Mouse (Mus musculus): Measurements from ENCODE around the gene Dnah2.
"Not testable (repeated sequence)": the region's sequence is repeated elsewhere in the genome, so short reads cannot be mapped to it uniquely, and the experiment has no call there.

Dnah2 gene

DNA sequence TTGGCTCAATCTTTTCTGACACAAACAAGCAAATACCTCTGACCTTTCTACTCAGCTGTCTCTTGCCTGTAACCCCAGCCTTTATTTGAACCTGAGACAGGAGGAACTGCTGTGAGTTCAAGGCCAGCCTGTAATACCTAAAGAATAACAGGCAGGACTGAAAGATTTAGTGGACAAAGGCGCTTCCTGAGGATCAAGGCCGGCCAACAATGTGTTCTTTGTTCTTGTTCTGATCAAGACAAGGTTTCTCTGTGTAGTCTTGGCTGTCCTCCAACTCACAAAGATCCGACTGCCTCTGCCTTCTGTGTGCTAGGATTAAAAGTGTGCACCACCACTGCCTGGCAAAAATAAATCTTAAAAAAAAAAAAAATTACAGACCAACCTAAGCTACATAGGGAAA, 15.5 kb upstream of the Dnah2 start:
- in situ Hi-C loops (cut with MboI, MseI) = no loop called here

DNA sequence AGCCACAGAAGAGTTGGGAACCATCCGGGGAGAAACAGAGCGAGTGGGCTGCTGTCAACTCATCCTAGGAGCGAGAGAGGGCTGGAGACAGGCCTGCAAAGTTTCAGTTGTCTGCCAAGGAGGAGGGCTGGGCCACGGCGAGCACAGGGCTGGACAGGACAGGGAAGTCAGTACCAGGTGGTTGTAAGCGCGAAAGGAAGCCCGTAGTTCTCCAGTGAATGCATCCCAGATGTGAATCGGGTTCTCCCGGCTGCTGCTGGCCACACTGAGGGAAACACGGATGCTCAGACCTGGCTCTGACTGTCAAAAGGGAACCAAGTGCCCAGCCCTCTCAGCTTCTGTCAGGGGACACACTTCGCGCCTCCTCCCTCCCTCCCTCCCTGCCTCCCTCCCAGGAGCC, 14.5 kb upstream of the Dnah2 start:
- in situ Hi-C loops (cut with MboI, MseI) = no loop called here

DNA sequence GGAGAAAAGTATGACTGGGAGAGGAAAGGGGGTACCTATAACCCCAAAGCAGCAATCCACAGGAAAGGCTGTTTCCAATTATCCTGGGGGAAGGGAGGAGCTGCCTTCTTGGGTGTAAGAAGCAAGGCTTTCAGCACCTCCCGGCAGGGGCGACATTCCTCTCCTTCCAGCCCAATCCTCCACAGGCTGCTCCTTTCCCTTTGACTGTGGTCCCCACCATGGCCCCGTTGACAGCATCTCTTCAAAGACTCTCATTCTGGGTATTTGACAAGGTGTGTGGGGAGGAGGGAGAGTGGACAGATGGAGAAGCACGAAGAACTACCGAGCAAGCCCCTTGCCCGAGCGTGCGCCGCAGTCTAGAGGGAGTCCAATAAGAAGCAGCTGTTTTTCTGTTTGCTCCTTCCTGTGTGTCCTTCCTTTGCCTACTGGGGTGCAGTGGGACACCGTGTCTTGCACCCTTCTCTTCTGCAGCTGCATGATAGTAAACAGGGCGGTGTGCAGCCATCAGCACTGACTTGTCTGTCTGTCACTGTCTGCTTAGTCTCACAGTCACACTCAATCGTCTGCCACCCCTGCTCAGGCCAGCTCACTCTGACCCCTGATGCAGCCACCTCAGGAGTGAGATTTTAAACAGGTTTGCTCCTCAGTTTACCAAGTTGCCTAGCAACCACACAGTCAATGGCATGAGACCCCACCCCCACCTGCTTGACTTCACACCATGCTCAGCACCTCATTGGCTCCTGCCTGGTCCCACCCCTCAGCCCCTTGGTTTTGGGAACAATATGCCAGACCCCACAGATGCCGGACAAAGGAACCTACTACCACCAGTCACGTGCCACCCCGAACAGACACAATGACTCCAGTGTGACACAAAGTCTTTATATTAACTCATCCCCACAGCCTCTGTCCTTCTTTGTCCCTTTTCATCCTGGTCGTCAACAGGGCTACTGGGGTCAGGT, 12.3 kb upstream of the Dnah2 start:
- in situ Hi-C loops (cut with MboI, MseI) = no loop called here

DNA sequence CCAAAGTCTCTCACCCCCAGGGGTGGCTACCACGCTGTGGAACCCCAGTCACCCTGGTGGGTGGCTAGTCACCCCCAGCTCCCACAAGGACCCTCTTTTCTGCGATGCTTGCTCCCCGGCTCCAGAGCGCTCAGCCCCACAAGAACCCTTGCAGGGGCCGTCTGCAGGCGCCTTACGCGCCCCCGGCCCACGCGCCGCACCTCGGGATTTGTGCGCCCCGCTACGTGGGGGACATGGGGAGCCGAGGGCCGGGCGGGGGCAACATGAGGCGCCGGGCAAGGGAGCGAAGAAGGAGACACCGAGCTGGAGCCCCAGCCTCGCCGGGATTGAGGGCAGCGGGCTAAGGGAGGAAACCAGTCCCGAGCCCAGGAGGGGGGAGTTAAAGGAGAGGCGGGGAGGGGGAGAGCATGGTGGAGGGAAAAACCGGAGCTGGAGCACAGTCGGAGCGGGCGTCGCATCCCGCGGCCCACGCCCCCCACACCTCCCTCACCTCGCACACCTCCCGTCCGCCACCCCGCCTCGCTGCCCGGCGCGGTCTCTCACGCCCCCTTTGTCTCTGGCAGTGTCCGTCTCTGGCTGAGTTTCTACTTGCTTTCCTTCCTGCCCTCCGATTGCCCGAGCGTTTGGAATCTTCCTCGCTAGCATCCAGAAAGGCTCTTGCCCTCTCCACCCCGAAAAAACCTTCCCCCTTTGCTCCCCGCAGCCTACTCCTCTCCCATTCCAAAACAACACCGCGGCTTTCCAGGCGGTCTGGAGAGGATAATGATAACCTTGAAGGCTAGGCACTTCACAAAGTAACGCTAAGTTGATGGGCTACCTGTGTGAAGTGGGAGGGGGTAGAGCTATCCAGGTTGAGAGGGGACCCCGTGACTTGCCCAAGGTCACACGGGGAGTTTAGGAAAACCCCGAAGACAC, 11.2 kb upstream of the Dnah2 start, which contains the start of gene Efnb3:
Efnb3 (minus strand) TSS at position 355 of the 915 bp plus-strand sequence.
- in situ Hi-C loops (cut with MboI, MseI) = no loop called here

DNA sequence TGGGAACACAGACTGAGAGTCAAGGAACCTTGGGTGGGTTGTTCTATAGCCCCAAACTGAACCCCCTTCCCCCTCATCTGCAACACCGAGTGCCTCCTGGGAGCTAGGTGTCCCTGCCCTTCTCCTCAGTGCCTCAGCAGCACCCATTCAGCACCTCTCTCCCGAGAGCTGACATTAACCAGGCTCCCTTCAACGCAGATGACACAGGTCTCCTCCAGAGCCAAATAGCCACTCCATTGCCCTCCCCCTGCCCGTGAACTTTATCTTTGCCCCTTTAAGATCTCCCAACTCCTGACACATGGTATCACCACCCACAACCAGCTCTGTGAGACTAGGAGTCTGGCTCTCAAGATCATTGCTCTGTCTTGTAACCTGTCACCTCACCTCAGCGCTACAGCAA, 10.3 kb upstream of the Dnah2 start:
- in situ Hi-C loops (cut with MboI, MseI) = no loop called here

DNA sequence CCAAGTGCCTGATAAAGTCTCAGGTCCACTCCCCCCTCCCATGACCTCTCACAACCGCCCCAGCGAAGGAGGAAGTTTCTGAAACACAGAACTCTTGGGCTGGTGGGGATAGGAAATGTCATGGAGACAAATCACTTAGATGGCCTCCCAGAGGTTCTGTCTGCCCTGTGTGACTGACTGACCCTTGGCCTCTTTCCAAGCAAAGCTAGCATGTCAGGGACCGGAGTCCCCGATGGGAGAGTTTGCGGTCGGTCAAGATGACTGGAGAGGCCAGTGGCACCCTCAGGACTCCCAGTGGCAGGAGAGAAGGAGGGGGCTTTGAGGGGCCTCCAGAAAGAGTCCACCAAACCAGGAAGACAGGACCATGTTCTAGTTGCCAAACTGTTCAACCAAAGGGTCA, 9.8 kb upstream of the Dnah2 start:
- in situ Hi-C loops (cut with MboI, MseI) = no loop called here

DNA sequence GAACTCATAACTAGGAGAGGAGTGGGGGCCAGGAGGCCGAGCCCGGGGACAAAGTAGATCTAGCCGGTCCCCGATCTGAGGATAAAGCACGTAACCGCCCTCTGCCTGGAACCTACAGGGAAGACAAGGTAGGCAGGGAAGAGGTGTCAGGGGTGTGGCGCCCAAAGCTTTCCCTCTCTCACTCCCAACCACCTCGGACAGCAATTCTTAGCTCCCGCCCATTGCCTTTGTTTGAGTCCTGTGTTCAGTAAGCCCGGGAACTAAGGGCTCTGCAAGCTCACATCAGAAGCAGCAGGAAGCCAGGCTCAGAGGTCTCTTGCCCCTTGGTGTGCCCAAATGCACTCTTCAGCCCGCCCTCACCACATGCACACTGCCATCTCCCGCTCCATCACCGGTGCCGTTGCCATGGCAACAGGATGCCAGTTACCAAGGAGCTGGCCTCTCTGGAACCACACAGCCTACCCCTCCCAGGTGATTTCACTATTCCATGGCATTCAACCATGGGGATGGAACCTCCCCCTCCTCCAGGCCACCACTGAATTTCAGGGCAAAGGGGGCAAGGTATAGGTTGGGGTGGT, 8.6 kb upstream of the Dnah2 start:
- in situ Hi-C loops (cut with MboI, MseI) = no loop called here

DNA sequence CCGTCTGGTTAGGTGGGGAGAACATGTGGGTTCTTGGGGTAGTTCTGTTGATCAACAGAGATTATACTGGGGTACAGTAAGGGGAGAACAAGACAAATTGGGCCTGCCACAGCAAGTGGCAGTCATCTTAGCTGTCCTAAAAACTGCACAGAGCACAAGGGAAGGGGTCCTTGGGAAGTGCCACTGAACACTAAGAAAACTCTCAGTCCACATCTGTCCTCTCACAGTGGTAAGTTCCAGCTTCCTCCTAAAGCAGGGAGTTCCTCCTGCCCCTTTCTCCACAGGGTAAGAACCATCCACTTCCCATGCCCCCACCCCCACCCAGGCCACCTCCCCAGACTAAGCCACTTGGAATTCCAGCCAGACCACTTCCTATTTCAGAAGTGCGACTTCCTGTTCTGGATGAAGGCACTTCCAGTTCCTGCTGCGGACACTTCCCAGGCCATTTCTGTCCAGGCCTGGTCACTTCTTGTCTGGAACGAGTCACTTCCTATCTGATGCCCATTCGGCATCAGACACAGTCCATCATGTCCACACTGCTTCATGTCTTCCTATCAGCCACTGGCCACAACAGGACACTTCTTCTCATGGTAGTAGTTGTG, 5.7 kb upstream of the Dnah2 start:
- in situ Hi-C loops (cut with MboI, MseI) = no loop called here

DNA sequence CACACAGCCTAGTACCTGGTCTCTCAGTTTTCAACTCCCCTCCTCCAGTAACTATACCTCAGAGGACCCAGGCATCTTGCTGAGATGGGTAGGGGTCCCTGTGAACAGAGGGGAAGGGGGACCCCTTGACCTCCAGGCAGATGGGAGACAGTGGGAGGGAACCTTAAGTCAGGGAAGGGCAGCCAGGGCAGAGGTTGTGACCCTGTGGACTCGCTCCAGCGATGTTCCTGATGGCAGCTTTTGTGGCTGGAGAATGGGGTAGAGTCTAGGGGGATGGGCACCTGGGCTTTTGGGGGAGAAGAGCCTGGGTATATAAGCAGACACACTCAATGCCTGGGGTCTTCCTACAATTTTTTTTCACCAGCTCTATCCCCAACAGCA, 4.4 kb upstream of the Dnah2 start:
- in situ Hi-C loops (cut with MboI, MseI) = no loop called here

DNA sequence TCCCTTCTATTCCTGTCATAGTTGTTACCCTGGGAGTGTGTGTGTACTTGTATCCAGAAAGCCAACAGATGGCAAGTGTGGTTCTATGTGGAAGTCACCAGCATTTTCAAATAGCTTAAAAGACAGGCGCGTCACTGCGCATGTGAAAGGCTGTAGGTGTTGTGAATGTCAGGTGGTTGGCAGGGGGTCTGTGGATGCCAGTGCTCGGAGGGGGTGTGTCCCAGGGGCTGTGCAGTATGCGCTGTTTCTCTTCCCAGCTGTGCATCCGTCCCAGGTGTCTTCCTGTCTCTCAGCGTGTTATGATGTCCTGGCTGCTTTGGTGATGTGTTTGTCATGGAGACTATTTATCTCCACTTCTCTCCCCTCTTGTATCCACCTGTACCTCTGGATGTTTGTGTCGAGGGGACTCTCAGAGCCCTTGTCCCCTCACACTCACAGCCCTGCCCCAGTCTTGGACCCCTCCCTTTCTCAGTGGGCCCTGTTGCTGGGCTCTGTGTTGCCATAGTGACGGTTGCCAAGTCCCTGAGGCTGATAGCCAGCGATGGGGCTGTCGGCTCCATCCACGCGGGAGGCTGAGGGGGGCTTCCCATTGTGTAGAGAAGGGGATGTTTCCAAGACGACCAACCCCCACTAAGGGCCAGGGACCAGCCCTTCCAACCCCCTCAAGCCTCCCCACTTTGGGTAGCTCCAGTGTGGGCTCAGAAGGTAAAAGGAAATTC, 3.9 kb upstream of the Dnah2 start:
- in situ Hi-C loops (cut with MboI, MseI) = no loop called here

DNA sequence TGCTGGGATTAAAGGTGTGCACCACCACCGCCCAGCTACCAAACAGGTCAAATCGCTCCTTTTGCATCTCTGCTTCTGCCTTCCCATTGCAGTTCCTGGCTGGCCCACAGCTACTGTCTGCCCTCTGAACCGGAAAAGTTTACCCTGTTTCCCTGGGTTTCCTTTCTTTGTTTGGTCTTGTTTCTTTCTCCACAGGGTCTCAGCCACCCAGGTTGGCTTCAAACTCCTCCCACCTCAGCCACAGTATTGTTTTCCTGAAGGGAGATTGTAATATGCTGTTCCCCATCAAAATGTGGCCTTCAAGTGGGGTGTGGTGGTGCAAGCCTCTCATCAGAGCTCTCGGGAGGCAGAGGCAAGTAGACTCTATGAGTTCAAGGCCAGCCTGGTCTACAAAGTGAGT, 2.4 kb upstream of the Dnah2 start:
- in situ Hi-C loops (cut with MboI, MseI) = no loop called here

DNA sequence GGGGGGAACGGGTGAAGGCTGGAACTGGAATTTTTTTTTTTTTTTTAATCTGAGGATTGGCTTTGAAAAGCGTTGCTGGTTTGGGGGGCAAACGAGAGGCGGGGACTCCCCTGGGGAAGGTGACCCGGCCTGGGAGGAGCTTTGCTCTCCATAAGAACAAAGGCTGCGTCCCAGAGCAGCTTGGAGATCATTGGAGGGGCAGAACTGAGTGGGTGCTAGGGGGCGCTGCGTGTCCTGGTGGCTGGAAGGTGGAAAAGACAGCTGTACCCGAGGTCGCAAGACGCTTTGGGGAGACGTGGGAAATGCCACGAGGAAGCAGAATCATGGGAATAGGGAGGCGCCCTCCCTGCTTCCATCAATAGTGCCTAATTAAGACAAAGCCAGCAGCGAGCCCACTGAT, 1.8 kb downstream of the Dnah2 start:
- in situ Hi-C loops (cut with MboI, MseI) = no loop called here

DNA sequence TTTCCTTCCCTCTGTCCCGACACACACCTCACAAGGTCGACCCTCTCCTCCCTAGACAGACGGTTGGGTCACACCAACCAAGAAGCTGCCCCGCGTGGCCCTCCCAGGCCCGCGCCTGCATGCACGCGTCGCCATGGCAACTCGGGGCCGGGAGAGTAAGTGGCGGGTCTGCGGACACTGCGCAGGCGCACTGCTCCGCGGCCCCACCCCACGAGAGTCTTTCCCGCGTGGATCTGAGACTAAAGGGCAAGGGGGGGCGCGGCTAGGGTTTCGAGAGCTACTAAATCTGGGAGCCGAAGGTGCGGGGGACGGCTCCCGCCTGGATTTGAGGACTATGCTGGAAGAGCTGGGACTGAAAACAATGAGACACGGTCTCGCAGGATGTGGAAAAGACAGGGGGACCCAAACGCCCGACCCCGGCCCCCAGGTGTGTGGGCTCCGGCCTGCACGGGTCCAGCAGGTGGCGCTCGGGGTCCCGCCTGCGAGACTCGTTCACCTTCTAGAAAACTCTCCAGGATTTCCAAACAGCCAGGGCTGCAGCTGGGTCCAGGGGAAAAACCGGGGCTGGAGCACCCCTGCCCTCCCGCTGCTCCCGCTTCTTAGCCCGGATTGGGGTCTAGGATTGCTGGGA, 2.4 kb downstream of the Dnah2 start:
- in situ Hi-C loops (cut with MboI, MseI) = no loop called here

DNA sequence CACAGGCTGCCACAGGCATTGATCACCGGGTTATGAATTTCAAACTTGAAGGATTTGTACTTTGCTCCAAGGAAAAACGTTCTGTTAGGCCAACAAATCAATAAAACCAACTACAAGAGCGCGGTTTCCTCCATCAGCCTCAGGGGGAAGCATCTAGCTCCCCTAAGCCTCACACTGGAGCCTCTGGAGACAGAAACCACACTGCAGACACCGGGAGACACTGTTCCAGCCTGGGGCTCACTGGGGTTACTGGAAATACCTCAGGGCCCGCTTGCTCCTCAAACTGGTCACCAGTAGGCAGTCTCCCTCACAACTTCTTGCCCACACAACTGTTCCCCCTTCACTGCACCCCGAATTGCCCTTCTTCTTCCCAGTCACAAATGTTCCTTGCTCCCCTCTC, 3.0 kb downstream of the Dnah2 start:
- in situ Hi-C loops (cut with MboI, MseI) = no loop called here

DNA sequence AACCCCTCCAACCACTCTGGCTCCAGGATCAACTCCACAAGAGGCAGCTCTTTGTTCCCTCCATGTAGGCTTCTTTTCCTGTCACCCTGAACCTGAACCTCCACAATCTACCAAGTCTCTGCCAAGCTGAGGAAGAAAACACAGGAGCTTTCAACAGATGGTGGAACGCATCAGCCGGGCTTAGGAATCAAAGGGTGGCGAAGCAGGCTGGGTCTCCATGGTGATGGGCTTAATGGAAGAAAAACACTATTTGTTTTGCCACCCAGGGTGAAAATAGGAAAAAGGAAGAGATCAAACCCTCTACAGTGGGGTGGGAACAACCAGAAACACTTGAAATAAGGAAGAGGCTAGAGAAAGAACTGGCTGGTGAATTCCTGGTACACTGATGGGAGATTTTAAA, 5.3 kb downstream of the Dnah2 start:
- in situ Hi-C loops (cut with MboI, MseI) = no loop called here

DNA sequence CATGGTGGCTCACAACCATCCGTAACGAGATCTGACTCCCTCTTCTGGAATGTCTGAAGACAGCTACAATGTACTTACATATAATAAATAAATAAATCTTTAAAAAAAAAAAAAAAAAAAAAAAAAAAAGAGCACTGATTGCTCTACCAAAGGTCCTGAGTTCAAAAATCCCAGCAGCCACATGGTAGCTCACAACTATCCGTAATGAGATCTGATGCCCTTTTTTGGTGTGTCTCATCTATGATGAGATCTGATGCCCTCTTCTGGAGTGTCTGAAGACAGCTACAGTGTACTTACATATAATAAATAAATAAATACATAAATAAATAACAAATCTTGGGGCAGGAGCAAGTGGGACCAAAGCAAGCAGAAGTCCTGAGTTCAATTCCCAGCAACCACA, 7.2 kb downstream of the Dnah2 start:
- in situ Hi-C loops (cut with MboI, MseI) = not testable (repeated sequence)

DNA sequence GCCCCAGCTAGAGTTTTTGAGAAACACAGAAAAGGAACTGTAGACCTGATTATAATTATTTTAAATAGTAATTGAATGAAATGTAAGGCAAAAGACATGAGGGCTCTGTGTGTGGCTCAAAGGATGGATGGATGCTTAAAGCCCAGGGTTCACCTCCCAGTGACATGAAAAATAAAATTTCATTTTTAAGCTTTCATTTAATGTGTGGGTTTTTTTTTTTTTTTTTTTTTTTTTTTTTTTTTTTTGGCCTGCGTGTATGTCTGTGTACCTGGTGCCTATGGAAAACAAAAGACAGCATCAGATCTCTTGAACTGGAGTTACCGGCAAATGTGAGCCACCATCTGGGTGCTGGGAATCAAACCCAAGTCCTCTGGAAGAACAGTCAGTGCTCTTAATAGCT, 8.2 kb downstream of the Dnah2 start:
- in situ Hi-C loops (cut with MboI, MseI) = no loop called here

DNA sequence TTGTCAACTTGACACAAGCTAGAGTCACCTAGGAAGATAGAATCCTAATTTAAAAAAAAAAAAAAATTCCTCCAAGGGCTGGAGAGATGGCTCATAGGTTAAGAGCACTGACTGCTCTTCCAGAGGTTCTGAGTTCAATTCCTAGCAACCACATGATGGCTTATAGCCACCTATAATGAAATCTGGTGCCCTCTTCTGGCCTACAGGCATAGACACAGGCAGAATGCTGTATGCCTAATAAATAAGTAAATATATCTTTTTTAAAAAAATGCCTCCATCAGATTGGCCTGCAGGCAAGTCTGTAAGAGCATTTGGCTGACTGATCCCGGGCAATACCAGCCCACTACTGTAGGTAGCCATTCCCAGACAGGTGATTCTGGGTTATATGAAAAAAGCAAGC, 13.9 kb downstream of the Dnah2 start:
- in situ Hi-C loops (cut with MboI, MseI) = no loop called here

DNA sequence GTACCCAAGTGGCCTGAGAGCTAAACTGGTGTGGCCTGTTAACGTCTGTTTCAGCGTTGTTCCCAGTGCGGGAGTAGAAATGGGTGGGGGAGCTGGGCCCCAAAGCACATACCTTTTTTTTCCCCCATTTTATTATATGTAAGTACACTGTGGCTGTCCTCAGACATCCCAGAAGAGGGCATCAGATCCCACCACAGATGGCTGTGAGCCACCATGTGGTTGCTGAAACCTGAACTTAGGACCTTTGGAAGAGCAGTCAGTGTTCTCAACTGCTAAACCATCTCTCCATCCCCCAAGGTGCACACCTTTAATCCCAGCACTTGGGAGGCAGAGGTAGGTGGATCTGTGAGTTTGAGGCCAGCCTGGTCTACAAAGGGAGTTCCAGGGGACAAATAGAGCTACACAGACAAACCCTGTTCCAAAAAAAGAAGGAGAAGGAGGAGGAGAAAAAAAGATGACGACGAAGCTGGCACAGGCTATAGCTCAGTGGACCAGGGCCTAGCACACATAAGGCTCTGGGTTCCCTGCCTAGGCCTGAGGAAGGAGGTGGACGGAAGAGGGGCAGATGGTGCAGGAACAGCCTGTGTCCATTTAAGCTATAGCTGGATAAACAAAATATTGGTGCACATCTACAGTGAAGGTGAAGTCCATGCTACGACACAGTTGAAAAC, 16.3 kb downstream of the Dnah2 start:
- in situ Hi-C loops (cut with MboI, MseI) = no loop called here

DNA sequence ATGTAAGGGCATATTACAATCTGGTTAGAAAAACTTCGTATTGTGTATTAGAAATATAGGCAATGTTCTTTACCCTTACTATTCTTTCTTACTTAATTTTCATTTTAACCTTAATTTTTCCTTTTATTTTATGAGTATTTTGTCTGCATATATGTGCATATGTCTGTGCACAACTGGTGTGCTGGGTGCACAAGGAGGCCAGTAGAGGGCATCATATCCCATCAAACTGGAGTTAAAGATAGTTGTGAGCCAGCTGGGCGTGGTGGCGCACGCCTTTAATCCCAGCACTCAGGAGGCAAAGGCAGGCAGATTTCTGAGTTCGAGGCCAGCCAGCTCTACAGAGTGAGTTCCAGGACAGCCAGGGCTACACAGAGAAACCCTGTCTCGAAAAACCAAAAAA, 18.2 kb downstream of the Dnah2 start:
- in situ Hi-C loops (cut with MboI, MseI) = not testable (repeated sequence)

All from regulatory T cell (primary cell).